Mouse (Mus musculus): Measurements from ENCODE around the gene Hsd17b1. TPM values are rescaled to one million over a fixed set of nuclear protein-coding genes. Genes with fewer than 3 reads are reported as not detected.

Hsd17b1 gene
- total and polyA plus RNA-seq, 2 experiments from 2014 or later, result 0.27 TPM; not detected in 1

DNA sequence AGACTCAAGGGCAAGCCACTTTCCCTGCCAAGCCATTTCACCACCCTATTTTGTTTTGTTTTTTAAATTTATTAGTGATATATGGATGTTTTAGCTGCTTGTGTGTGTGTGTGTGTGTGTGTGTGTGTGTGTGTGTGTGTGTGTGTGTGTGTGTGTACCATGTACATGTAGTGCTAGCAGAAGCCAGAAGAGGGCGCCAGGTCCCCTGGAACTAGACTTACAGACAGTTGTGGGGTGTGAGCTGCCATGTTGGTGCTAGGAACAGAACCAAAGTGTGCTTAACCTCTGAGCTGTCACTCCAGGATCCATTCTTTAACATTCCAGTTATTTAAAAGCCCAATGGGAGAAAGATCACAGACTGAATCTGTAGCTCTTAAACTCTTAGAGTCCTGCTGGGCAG is 48.9 kb downstream of the Hsd17b1 start:
- Histone ChIP-seq H3K27ac (ENCODE audit: low read depth, low read length) (no peak overlapping the region), H3K27me3 (ENCODE audit: insufficient read depth, low read length) (no peaks in the 10 kb centered on the region), H3K4me1 (ENCODE audit: insufficient read depth, low read length) (no peaks in the 10 kb centered on the region), H3K9ac (replicated peaks; ENCODE audit: low read length, poor library complexity, severe bottlenecking) (no peak overlapping the region), H3K36me3 (ENCODE audit: insufficient read depth, low read length) (peaks cover 16% of the 10 kb centered on the region), H3K4me3 (ENCODE audit: low read depth, low read length) (no peak overlapping the region), H3K4me2 (ENCODE audit: low read depth, low read length, poor library complexity, severe bottlenecking) (no peak overlapping the region), H3K9me3 (ENCODE audit: low read length) (no peaks in the 10 kb centered on the region)
- peak; percentile 34 for TF ChIP-seq CTCF (IDR thresholded peaks at IDR 0.05)
- ATAC-seq (ENCODE audit: low FRiP score) (no peak), DNase-seq (ENCODE audit: low spot score) (no peak)
- 88% methylated on average over 1 of the region's 1 CpGs for WGBS

DNA sequence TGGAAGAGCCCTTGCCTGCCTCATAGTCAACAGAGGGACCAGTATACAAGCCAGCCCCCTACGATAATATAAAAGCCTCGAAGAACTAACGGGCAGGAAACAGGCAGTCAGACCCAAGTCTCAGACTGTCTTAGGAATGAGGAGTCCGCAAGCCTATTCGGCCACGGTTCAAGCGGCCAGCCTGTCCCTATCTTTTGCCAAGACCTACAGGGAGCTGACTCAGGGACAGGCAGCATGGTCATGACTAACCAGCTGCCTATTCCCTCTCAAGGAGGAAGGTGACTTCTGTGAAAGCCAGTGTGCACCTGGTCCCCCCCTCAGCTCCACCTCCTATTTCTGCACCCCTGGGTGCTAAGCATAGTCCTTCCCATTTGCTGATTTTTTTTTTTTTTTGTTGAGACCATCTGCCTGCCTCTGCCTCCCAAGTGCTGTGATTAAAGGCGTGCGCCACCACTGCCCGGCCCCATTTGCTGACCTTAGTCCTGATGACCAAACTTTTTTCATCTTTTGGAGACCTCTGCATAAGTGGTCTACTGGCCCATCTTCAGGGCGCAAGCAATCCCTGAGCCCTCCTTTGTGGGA is 50.9 kb downstream of the Hsd17b1 start:
- Histone ChIP-seq H3K27me3 (ENCODE audit: insufficient read depth, low read length) (no peaks in the 10 kb centered on the region), H3K36me3 (ENCODE audit: insufficient read depth, low read length) (peaks cover 9% of the 10 kb centered on the region), H3K27ac (ENCODE audit: low read depth, low read length) (no peak overlapping the region), H3K9ac (replicated peaks; ENCODE audit: low read length, poor library complexity, severe bottlenecking) (no peak overlapping the region), H3K4me2 (ENCODE audit: low read depth, low read length, poor library complexity, severe bottlenecking) (no peak overlapping the region), H3K4me3 (ENCODE audit: low read depth, low read length) (no peak overlapping the region), H3K9me3 (ENCODE audit: low read length) (no peaks in the 10 kb centered on the region), H3K4me1 (ENCODE audit: insufficient read depth, low read length) (no peaks in the 10 kb centered on the region)
- no peak for DNase-seq (ENCODE audit: low spot score)
- WGBS, result 82% methylated on average over 11 of the region's 11 CpGs
- no peak for ATAC-seq (ENCODE audit: low FRiP score)
- no peak for TF ChIP-seq CTCF (IDR thresholded peaks at IDR 0.05)

Small RNA genes lying within 50 kb of the gene (microRNA-seq; reads per million reads assigned to microRNA genes)
- gene Mir6928 (ENCODE audit: borderline number of aligned reads), result 7.7 reads per million, percentile 17 among the genes with 10 or more reads in this experiment

Other genes starting within 250 kb of the Hsd17b1 start
- gene Stat5b, start 227.7 kb upstream of the Hsd17b1 start, total RNA-seq (2014; rRNA removed), result 22.5 and 25.6 TPM in 2 replicates
- gene Stat5b, start 227.7 kb upstream of the Hsd17b1 start, polyA plus RNA-seq (2015; fragmentation: Nextera tagmentation; extraction: Ambion mirVana), result 13.0 and 15.7 TPM in 2 replicates
- 5.1 and 8.5 TPM in 2 replicates for gene Stat5a, start 219.1 kb upstream of the Hsd17b1 start, total RNA-seq (2014; rRNA removed)
- 4.0 TPM in 2 replicates for gene Stat5a, start 219.1 kb upstream of the Hsd17b1 start, polyA plus RNA-seq (2015; fragmentation: Nextera tagmentation; extraction: Ambion mirVana)
- gene Stat3, start 138.9 kb upstream of the Hsd17b1 start, total RNA-seq (2014; rRNA removed), result 37.8 and 47.1 TPM in 2 replicates
- gene Stat3, start 138.9 kb upstream of the Hsd17b1 start, polyA plus RNA-seq (2015; fragmentation: Nextera tagmentation; extraction: Ambion mirVana), result 34.2 and 40.8 TPM in 2 replicates
- gene Cavin1, start 107.5 kb upstream of the Hsd17b1 start, total RNA-seq (2014; rRNA removed), result 24.8 and 26.0 TPM in 2 replicates
- gene Cavin1, start 107.5 kb upstream of the Hsd17b1 start, polyA plus RNA-seq (2015; fragmentation: Nextera tagmentation; extraction: Ambion mirVana), result 46.0 and 47.5 TPM in 2 replicates
- 242 and 247 TPM in 2 replicates for gene Atp6v0a1, start 69.0 kb upstream of the Hsd17b1 start, total RNA-seq (2014; rRNA removed)
- gene Atp6v0a1, start 69.0 kb upstream of the Hsd17b1 start, polyA plus RNA-seq (2015; fragmentation: Nextera tagmentation; extraction: Ambion mirVana), result 204 and 210 TPM in 2 replicates
- gene Naglu, start 8.4 kb upstream of the Hsd17b1 start, total RNA-seq (2014; rRNA removed), result 20.9 and 22.2 TPM in 2 replicates
- 16.0 and 16.6 TPM in 2 replicates for gene Naglu, start 8.4 kb upstream of the Hsd17b1 start, polyA plus RNA-seq (2015; fragmentation: Nextera tagmentation; extraction: Ambion mirVana)
- gene Coasy, start 4.2 kb downstream of the Hsd17b1 start, total RNA-seq (2014; rRNA removed), result 41.8 and 48.7 TPM in 2 replicates
- gene Coasy, start 4.2 kb downstream of the Hsd17b1 start, polyA plus RNA-seq (2015; fragmentation: Nextera tagmentation; extraction: Ambion mirVana), result 31.5 and 34.1 TPM in 2 replicates
- gene Mlx, start 8.9 kb downstream of the Hsd17b1 start, total RNA-seq (2014; rRNA removed), result 60.7 and 61.3 TPM in 2 replicates
- 64.1 and 67.8 TPM in 2 replicates for gene Mlx, start 8.9 kb downstream of the Hsd17b1 start, polyA plus RNA-seq (2015; fragmentation: Nextera tagmentation; extraction: Ambion mirVana)
- 5.3 and 6.9 TPM in 2 replicates for gene Psmc3ip, start 17.0 kb downstream of the Hsd17b1 start, total RNA-seq (2014; rRNA removed)
- gene Psmc3ip, start 17.0 kb downstream of the Hsd17b1 start, polyA plus RNA-seq (2015; fragmentation: Nextera tagmentation; extraction: Ambion mirVana), result 8.9 and 10.3 TPM in 2 replicates
- 54.9 and 61.7 TPM in 2 replicates for gene Retreg3, start 41.5 kb downstream of the Hsd17b1 start, total RNA-seq (2014; rRNA removed)
- gene Retreg3, start 41.5 kb downstream of the Hsd17b1 start, polyA plus RNA-seq (2015; fragmentation: Nextera tagmentation; extraction: Ambion mirVana), result 24.8 and 26.0 TPM in 2 replicates
- gene Tubg1, start 41.5 kb downstream of the Hsd17b1 start, total RNA-seq (2014; rRNA removed), result 40.5 and 52.6 TPM in 2 replicates
- gene Tubg1, start 41.5 kb downstream of the Hsd17b1 start, polyA plus RNA-seq (2015; fragmentation: Nextera tagmentation; extraction: Ambion mirVana), result 64.4 and 64.6 TPM in 2 replicates
- 38.4 and 40.6 TPM in 2 replicates for gene Tubg2, start 77.5 kb downstream of the Hsd17b1 start, total RNA-seq (2014; rRNA removed)
- 86.1 and 93.8 TPM in 2 replicates for gene Tubg2, start 77.5 kb downstream of the Hsd17b1 start, polyA plus RNA-seq (2015; fragmentation: Nextera tagmentation; extraction: Ambion mirVana)
- 12.5 and 15.0 TPM in 2 replicates for gene Cntnap1, start 92.1 kb downstream of the Hsd17b1 start, total RNA-seq (2014; rRNA removed)
- 3.0 and 3.2 TPM in 2 replicates for gene Cntnap1, start 92.1 kb downstream of the Hsd17b1 start, polyA plus RNA-seq (2015; fragmentation: Nextera tagmentation; extraction: Ambion mirVana)
- gene Plekhh3, start 92.9 kb downstream of the Hsd17b1 start, total RNA-seq (2014; rRNA removed), result 13.7 and 23.4 TPM in 2 replicates
- 5.8 and 6.2 TPM in 2 replicates for gene Plekhh3, start 92.9 kb downstream of the Hsd17b1 start, polyA plus RNA-seq (2015; fragmentation: Nextera tagmentation; extraction: Ambion mirVana)
- 0.61 and 1.4 TPM in 2 replicates for gene Ccr10, start 97.0 kb downstream of the Hsd17b1 start, total RNA-seq (2014; rRNA removed)
- 0.75 and 0.83 TPM in 2 replicates for gene Ccr10, start 97.0 kb downstream of the Hsd17b1 start, polyA plus RNA-seq (2015; fragmentation: Nextera tagmentation; extraction: Ambion mirVana)
- 26.5 and 40.0 TPM in 2 replicates for gene Ezh1, start 148.1 kb downstream of the Hsd17b1 start, total RNA-seq (2014; rRNA removed)
- 25.4 and 25.9 TPM in 2 replicates for gene Ezh1, start 148.1 kb downstream of the Hsd17b1 start, polyA plus RNA-seq (2015; fragmentation: Nextera tagmentation; extraction: Ambion mirVana)
- gene Ramp2, start 167.6 kb downstream of the Hsd17b1 start, total RNA-seq (2014; rRNA removed), result 55.0 and 67.5 TPM in 2 replicates
- gene Ramp2, start 167.6 kb downstream of the Hsd17b1 start, polyA plus RNA-seq (2015; fragmentation: Nextera tagmentation; extraction: Ambion mirVana), result 95.3 and 103 TPM in 2 replicates
- 77.3 and 82.3 TPM in 2 replicates for gene Vps25, start 175.3 kb downstream of the Hsd17b1 start, total RNA-seq (2014; rRNA removed)
- gene Vps25, start 175.3 kb downstream of the Hsd17b1 start, polyA plus RNA-seq (2015; fragmentation: Nextera tagmentation; extraction: Ambion mirVana), result 130 and 144 TPM in 2 replicates
- gene Wnk4, start 182.2 kb downstream of the Hsd17b1 start, total RNA-seq (2014; rRNA removed), result 4.2 and 8.1 TPM in 2 replicates
- gene Wnk4, start 182.2 kb downstream of the Hsd17b1 start, polyA plus RNA-seq (2015; fragmentation: Nextera tagmentation; extraction: Ambion mirVana), result 7.5 and 9.2 TPM in 2 replicates
- gene Cntd1, start 200.6 kb downstream of the Hsd17b1 start, total RNA-seq (2014; rRNA removed), result not detected in 2 replicates
- gene Cntd1, start 200.6 kb downstream of the Hsd17b1 start, polyA plus RNA-seq (2015; fragmentation: Nextera tagmentation; extraction: Ambion mirVana), result 0.25 and 0.42 TPM in 2 replicates
- 136 and 168 TPM in 2 replicates for gene Coa3, start 200.7 kb downstream of the Hsd17b1 start, total RNA-seq (2014; rRNA removed)
- gene Coa3, start 200.7 kb downstream of the Hsd17b1 start, polyA plus RNA-seq (2015; fragmentation: Nextera tagmentation; extraction: Ambion mirVana), result 204 and 229 TPM in 2 replicates
- 94.4 and 209 TPM in 2 replicates for gene Becn1, start 223.9 kb downstream of the Hsd17b1 start, total RNA-seq (2014; rRNA removed)
- 145 and 150 TPM in 2 replicates for gene Becn1, start 223.9 kb downstream of the Hsd17b1 start, polyA plus RNA-seq (2015; fragmentation: Nextera tagmentation; extraction: Ambion mirVana)
- 69.1 and 74.0 TPM in 2 replicates for gene Psme3, start 237.8 kb downstream of the Hsd17b1 start, total RNA-seq (2014; rRNA removed)
- gene Psme3, start 237.8 kb downstream of the Hsd17b1 start, polyA plus RNA-seq (2015; fragmentation: Nextera tagmentation; extraction: Ambion mirVana), result 75.0 and 76.5 TPM in 2 replicates
- gene Aoc2, start 246.7 kb downstream of the Hsd17b1 start, total RNA-seq (2014; rRNA removed), result 5.3 and 6.7 TPM in 2 replicates
- gene Aoc2, start 246.7 kb downstream of the Hsd17b1 start, polyA plus RNA-seq (2015; fragmentation: Nextera tagmentation; extraction: Ambion mirVana), result 0.64 and 0.77 TPM in 2 replicates

Data from midbrain, postnatal 0 days (tissue).